Mouse (Mus musculus) forebrain, postnatal 0 days (tissue): ENCODE data around the gene Togaram2. TPM values are rescaled to one million over a fixed set of nuclear protein-coding genes. Genes with fewer than 3 reads are reported as not detected.

ENCODE experiments used
- ATAC-seq: fragments of 200-750 bp; cut with Nextera tagmentation; 2 replicates; pipeline ENCODE4 v1.8.0; 2017; ENCODE audit warnings: mild to moderate bottlenecking, moderate library complexity
- DNase-seq: peaks from one replicate; pipeline ENCODE4 v3.0.0-alpha.2; 2015
- H3K27ac ChIP-seq: fragments of 300-500 bp; sonication (generic); 2 replicates; pipeline ENCODE4 v1.5.1; 2014; ENCODE audit warnings: low read depth, mild to moderate bottlenecking, antibody characterized with exemption, low read length, moderate library complexity, mixed read lengths
- H3K27me3 ChIP-seq: fragments of 300-500 bp; sonication (generic); 2 replicates; pipeline ENCODE4 v1.6.1; 2014; ENCODE audit warnings: mild to moderate bottlenecking, low read length, mixed read lengths; ENCODE audit not compliant: insufficient read depth
- H3K36me3 ChIP-seq: fragments of 300-500 bp; sonication (generic); 2 replicates; pipeline ENCODE4 v1.6.1; 2014; ENCODE audit warnings: mild to moderate bottlenecking, moderate library complexity; ENCODE audit not compliant: insufficient read depth
- H3K4me1 ChIP-seq: fragments of 300-500 bp; sonication (generic); 2 replicates; pipeline ENCODE4 v1.6.1; 2014; ENCODE audit warnings: antibody characterized with exemption; ENCODE audit not compliant: insufficient read depth
- H3K4me2 ChIP-seq: fragments of 300-500 bp; sonication (generic); 2 replicates; pipeline ENCODE4 v1.6.1; 2014; ENCODE audit warnings: low read depth, mild to moderate bottlenecking, moderate library complexity
- H3K4me3 ChIP-seq: fragments of 300-500 bp; sonication (generic); 2 replicates; pipeline ENCODE4 v1.5.1; 2014; ENCODE audit warnings: low read depth, low read length, mixed read lengths
- H3K9ac ChIP-seq: fragments of 300-500 bp; sonication (generic); 2 replicates; pipeline ENCODE4 v1.6.1; 2014; ENCODE audit warnings: mild to moderate bottlenecking
- H3K9me3 ChIP-seq: fragments of 300-500 bp; sonication (generic); 2 replicates; pipeline ENCODE4 v1.6.1; 2016; ENCODE audit warnings: low read length
- CTCF ChIP-seq: sonication (generic); IDR thresholded peaks from 2 replicates; pipeline ENCODE4 v1.5.1; 2016; ENCODE audit warnings: antibody characterized with exemption, control low read depth, low read depth
- WGBS: fragments of 180-500 bp; shearing (Covaris S2); extraction: QIAGEN DNeasy Blood & Tissue Kit; methylation state at CpG from one replicate; pipeline ENCODE4 v1.1.7; 2014; 5-methylcytosine and 5-hydroxymethylcytosine counted together
- polyA plus RNA-seq: library from polyadenylated mRNA; unstranded; fragments of >200 nt; fragmentation: Nextera tagmentation; extraction: Ambion mirVana; gene quantifications from 2 replicates; pipeline ENCODE4 v1.2.1, GENCODE M21; 2015
- total RNA-seq: library from RNA; depleted of rRNA; stranded (reverse); fragments of >200 nt; gene quantifications from 2 replicates; pipeline ENCODE4 v1.2.3, GENCODE M21; 2014

The Togaram2 gene
- total and polyA plus RNA-seq, 2 experiments from 2014 or later = 1.3 to 4.0 TPM

DNA sequence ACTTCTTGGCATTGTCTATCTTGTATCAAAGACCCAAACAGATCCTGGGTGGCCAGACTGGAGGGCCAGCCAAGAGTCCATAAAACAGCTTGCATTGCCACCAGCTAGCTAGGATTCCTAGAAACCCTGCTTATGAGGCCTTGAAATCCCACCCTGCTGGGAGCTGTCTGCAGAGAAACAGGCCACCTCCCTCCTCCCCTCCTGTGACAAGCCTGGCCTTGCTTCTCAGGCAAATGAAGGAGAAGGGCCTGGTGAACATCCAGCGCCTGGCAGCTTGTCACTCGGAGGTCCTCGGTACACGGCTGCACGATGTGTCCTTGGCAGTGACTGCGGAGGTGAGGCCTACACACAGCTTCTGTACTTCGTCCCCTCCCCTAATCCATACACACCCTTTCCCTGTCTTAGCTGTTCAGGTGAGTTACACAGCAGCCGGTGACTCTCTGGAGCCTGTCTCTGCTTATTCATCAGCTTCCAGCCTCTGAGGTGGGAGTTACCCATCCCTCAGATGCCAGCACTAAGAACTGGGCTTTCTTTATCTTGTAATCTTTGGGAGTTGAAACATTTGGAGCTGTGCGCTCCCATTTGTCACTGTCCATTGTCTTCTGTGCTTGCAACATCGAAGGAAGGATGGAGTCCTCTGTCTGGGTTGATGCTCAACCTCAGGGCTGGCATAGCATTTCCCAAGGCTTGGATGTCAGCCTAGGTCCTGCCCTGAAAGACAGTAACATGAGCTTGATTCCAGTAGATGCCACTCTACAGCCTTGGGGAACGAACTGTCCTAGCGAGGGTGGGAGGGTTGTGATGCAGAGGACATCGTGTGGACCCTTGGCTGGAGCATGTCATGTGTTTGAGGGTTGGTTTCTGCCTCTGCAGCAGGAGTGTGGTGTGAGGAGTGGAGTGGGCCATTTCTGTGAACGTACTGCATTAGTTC, 32.8 kb downstream of the Togaram2 start:
- ATAC-seq = no peak
- Histone ChIP-seq H3K27ac (no peak overlapping the region), H3K4me2 (no peak overlapping the region), H3K4me3 (no peak overlapping the region), H3K36me3 (no peaks in the 10 kb centered on the region), H3K9me3 (no peaks in the 10 kb centered on the region), H3K9ac (no peak overlapping the region), H3K4me1 (no peaks in the 10 kb centered on the region), H3K27me3 (no peaks in the 10 kb centered on the region)
- no peak for TF ChIP-seq CTCF
- no peak for DNase-seq
- WGBS = 92% methylated on average over 14 of the region's 14 CpGs

DNA sequence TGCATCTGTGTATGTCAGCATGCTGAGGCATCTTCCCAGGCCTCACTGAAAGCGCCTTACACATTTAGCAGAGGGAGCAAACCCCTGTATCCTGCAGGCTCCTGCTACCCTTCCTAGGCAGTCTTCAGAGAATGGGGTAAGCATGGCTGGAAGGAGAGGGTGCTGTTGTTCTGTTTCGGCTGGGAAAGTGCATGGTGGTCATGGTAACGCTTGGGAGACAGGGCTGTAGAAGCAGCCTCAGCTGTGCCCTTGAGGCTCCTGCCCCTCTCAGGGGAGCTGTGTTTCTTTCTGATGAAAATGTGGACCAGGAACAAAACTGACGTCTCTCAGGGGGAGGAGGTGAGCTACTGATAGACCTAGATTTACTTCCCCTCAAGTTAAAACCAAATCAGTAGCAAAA, 34.7 kb downstream of the Togaram2 start:
- TF ChIP-seq CTCF = 0 out of 2 replicates have a peak, but pooled peaks have one; percentile 0
- peak; percentile 89 for ATAC-seq
- Histone ChIP-seq H3K36me3 (no peaks in the 10 kb centered on the region), H3K27me3 (no peaks in the 10 kb centered on the region), H3K9ac (no peak overlapping the region), H3K9me3 (no peaks in the 10 kb centered on the region), H3K4me2 (no peak overlapping the region), H3K4me3 (no peak overlapping the region), H3K4me1 (no peaks in the 10 kb centered on the region), H3K27ac (0 out of 2 replicates have a peak overlapping the region, but pooled peaks have one; percentile 4)
- peak; percentile 40 for DNase-seq
- 42% methylated on average over 4 of the region's 4 CpGs for WGBS

DNA sequence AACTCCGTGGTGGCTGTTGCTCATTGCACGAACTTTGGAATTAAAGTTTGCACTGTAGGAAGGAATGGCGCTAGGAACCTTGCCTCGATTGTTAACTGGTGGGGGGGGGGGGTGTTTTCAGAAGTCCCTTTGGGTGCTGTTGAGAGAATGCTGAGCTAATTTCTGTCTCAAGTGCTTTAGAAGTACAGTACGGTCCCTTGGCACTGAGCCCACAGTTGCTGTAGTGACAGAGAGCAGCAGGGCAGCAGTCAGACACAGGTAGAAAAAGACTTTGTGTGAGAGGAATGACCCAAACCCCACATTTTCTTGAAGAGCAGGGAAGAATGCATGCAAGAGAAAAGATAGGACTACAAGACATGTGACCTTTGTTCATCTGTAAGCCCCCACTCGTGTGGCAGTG, 39.2 kb downstream of the Togaram2 start:
- H3K9ac ChIP-seq = no peak overlapping the region
- no peak overlapping the region for H3K4me2 ChIP-seq
- 62% methylated on average over 6 of the region's 6 CpGs for WGBS
- no peak overlapping the region for H3K27ac ChIP-seq
- no peak for TF ChIP-seq CTCF
- H3K9me3 ChIP-seq = no peaks in the 10 kb centered on the region
- H3K36me3 ChIP-seq = no peaks in the 10 kb centered on the region
- H3K4me3 ChIP-seq = no peak overlapping the region
- H3K4me1 ChIP-seq = no peaks in the 10 kb centered on the region
- DNase-seq (no peak), ATAC-seq (no peak)
- no peaks in the 10 kb centered on the region for H3K27me3 ChIP-seq

DNA sequence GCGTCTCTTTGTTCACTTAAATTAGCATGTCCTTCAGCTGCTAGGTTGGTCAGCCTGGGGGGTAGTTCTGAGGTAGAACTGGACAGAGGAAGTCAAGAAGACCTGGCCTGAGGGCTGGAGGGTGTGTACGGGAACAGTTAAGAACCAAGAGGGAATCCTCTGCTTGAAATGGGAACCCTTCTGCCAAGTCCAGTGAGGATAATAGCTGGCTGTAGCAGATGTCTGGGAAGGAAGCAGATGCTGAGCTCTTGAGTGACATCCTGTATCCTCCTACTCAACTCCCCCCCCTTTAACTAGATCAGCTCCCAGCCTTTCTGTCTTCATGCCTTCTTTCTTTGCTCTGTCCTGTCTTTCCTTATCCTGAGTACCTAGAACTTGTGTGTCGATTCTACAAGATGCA, 42.0 kb downstream of the Togaram2 start:
- Histone ChIP-seq H3K9ac (no peak overlapping the region), H3K4me3 (no peak overlapping the region), H3K36me3 (no peaks in the 10 kb centered on the region), H3K9me3 (no peaks in the 10 kb centered on the region), H3K27me3 (no peaks in the 10 kb centered on the region), H3K4me2 (no peak overlapping the region), H3K4me1 (no peaks in the 10 kb centered on the region), H3K27ac (no peak overlapping the region)
- DNase-seq (no peak), ATAC-seq (peak; percentile 38; the same call in 1 of the 2 replicates)
- no peak for TF ChIP-seq CTCF
- 84% methylated on average over 3 of the region's 3 CpGs for WGBS

DNA sequence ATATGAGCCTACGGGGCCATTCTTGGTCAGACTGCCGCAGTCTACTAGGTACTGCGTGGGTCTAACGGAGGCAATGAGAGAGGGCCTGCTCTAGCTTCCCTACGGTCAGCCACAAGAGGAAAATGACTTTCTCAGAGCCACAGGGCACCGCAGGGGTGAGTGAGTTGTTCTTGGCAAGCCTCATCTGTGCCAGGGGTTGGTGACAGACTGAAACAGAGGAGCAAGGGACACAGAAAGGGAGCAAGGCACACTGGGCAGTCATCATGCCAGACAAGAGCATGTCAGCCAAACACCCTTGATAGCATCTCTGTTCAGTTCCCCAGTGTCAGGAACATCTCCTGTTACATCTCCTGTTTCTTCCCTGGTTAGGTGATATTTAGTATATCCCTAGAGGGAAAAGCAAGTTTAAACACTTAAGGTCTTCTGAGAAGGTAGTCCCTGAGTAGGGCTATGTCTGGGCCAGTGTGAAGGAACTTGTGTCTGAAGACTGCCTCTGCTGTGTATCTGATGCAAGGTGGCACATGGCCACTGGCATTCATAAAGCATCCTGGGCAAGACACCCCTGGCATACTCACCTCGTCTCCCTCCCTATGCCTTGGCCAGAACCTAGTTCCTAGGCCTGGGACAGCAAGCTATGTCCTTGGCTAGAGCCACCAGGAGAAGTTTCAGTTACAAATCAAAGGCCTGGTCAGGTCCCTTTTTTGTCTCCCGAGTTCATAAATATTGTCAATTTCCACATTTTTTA, 45.0 kb downstream of the Togaram2 start:
- Histone ChIP-seq H3K9ac (no peak overlapping the region), H3K4me2 (no peak overlapping the region), H3K9me3 (no peaks in the 10 kb centered on the region), H3K4me1 (no peaks in the 10 kb centered on the region), H3K27me3 (no peaks in the 10 kb centered on the region), H3K36me3 (no peaks in the 10 kb centered on the region), H3K27ac (no peak overlapping the region), H3K4me3 (no peak overlapping the region)
- no peak for TF ChIP-seq CTCF
- ATAC-seq (no peak), DNase-seq (no peak)
- WGBS = 89% methylated on average over 8 of the region's 8 CpGs

DNA sequence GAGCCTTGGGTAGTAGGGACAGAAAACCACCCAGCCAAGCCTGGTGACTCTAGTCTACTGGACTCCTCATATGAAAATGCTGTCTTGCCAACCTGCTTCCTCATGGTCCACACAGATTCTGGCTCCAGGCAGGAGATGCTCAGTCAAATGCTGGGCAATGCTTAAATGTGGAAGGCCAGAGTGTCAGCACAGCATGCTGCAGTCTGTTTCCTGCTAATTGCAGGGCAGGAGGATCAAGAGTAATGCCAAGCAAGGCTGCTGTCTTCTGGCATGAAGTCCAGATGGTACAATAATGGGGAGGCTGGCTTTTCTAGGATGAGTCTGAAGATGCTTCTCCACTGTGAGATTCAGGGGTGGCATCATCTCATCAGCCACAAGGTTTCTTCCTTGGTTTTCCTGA, 47.4 kb downstream of the Togaram2 start:
- no peak overlapping the region for H3K27ac ChIP-seq
- no peak overlapping the region for H3K4me2 ChIP-seq
- H3K4me3 ChIP-seq = no peak overlapping the region
- H3K36me3 ChIP-seq = no peaks in the 10 kb centered on the region
- ATAC-seq (no peak), DNase-seq (no peak)
- TF ChIP-seq CTCF = no peak
- H3K27me3 ChIP-seq = no peaks in the 10 kb centered on the region
- no peaks in the 10 kb centered on the region for H3K4me1 ChIP-seq
- no peak overlapping the region for H3K9ac ChIP-seq
- no peaks in the 10 kb centered on the region for H3K9me3 ChIP-seq

DNA sequence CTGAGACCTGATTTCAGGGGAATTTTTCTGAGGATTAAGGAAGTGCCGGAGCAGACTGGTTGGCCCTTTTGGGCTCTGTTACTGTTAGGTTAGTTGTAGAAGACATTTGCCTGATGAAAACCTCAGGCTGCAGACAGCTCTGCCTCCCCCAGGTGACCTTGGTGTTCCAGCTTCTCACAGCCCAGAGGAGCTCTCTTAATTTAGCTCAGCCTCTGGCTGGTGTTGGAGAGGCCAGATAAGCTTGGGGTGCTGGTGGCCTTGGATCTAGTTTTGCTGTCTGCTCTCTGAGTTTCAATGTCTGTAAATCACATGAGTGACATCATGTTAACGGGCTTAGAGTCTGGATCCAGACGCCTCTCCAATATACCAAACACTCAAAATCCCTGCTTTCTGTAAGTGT, 48.0 kb downstream of the Togaram2 start:
- Histone ChIP-seq H3K9me3 (no peaks in the 10 kb centered on the region), H3K4me3 (no peak overlapping the region), H3K36me3 (no peaks in the 10 kb centered on the region), H3K27ac (no peak overlapping the region), H3K27me3 (no peaks in the 10 kb centered on the region), H3K9ac (no peak overlapping the region), H3K4me2 (no peak overlapping the region), H3K4me1 (no peaks in the 10 kb centered on the region)
- no peak for DNase-seq
- TF ChIP-seq CTCF = no peak
- no peak for ATAC-seq
- 80% methylated on average over 3 of the region's 3 CpGs for WGBS
